Mouse (Mus musculus) spleen, adult 18-20 months (tissue): Measurements from ENCODE around the gene Tmem50b.
A peak's percentile ranks its signal among the peaks of the same experiment; 100 is the strongest.
"Not testable (repeated sequence)": the region's sequence is repeated elsewhere in the genome, so short reads cannot be mapped to it uniquely, and the experiment has no call there.

Source experiments
- DNase-seq, 2 experiments: peaks; one replicate each; pipeline ENCODE4 v3.0.0; 2022; ENCODE audit warnings: mixed read lengths in 2 of 2

Tmem50b gene

GRCm38 (mm10) chr16:91534888-91535287 is 62.7 kb downstream of the Tmem50b start:
- DNase-seq = no peak

- no peak for DNase-seq
These were observed 63.1 kb downstream of the Tmem50b start for GRCm38 (mm10) chr16:91534477-91534876.

- DNase-seq = peak in 1 of 2 experiments; percentile 33
These were observed 64.3 kb downstream of the Tmem50b start for GRCm38 (mm10) chr16:91533097-91534001.

GRCm38 (mm10) chr16:91532429-91532828 is 65.2 kb downstream of the Tmem50b start:
- no peak for DNase-seq

GRCm38 (mm10) chr16:91531856-91532255 is 65.7 kb downstream of the Tmem50b start:
- no peak for DNase-seq

- not testable (repeated sequence) for DNase-seq
These were observed 66.8 kb downstream of the Tmem50b start for GRCm38 (mm10) chr16:91530830-91531229.

GRCm38 (mm10) chr16:91528578-91528977 is 69.0 kb downstream of the Tmem50b start:
- no peak for DNase-seq

- DNase-seq = no peak
These were observed 70.1 kb downstream of the Tmem50b start for GRCm38 (mm10) chr16:91527500-91527899.

- no peak for DNase-seq
These were observed 70.5 kb downstream of the Tmem50b start for GRCm38 (mm10) chr16:91527051-91527450.

GRCm38 (mm10) chr16:91526274-91526673 is 71.3 kb downstream of the Tmem50b start:
- DNase-seq = no peak
